Mouse (Mus musculus) liver, embryonic 13.5 days (tissue): ENCODE measurements at regions not wholly inside any gene's neighbourhood (a gene's known extent, or its start where the extent isn't known, plus 50 kb on each side); places are given as distances from the start of the nearest gene placed in this dataset.

ENCODE experiments used
- ATAC-seq: fragments of 200-750 bp; cut with Nextera tagmentation; 2 replicates; pipeline ENCODE4 v1.8.0; 2017; ENCODE audit warnings: low read depth, mild to moderate bottlenecking, moderate number of reproducible peaks, moderate library complexity
- DNase-seq: peaks from one replicate; pipeline ENCODE4 v3.0.0; 2022
- H3K27ac ChIP-seq: fragments of 300-500 bp; sonication (generic); 2 replicates; pipeline ENCODE4 v1.5.1; 2015; ENCODE audit warnings: moderate library complexity, mild to moderate bottlenecking, inconsistent platforms
- H3K27me3 ChIP-seq: fragments of 300-500 bp; sonication (generic); 2 replicates; pipeline ENCODE4 v1.6.1; 2015; ENCODE audit warnings: mild to moderate bottlenecking, inconsistent platforms
- H3K36me3 ChIP-seq: fragments of 300-500 bp; sonication (generic); 2 replicates; pipeline ENCODE4 v1.6.1; 2015; ENCODE audit warnings: mild to moderate bottlenecking, inconsistent platforms
- H3K4me1 ChIP-seq: fragments of 300-500 bp; sonication (generic); replicated peaks from 2 replicates; pipeline ENCODE4 v1.6.1; 2015; ENCODE audit warnings: inconsistent platforms
- H3K4me2 ChIP-seq: fragments of 300-500 bp; sonication (generic); 2 replicates; pipeline ENCODE4 v1.6.1; 2015; ENCODE audit warnings: inconsistent platforms, mild to moderate bottlenecking, moderate library complexity
- H3K4me3 ChIP-seq: fragments of 300-500 bp; sonication (generic); replicated peaks from 2 replicates; pipeline ENCODE4 v1.5.1; 2015; ENCODE audit warnings: mild to moderate bottlenecking, inconsistent platforms
- H3K9ac ChIP-seq: fragments of 300-500 bp; sonication (generic); 2 replicates; pipeline ENCODE4 v1.6.1; 2015; ENCODE audit warnings: mild to moderate bottlenecking, inconsistent platforms
- H3K9me3 ChIP-seq: fragments of 300-500 bp; sonication (generic); replicated peaks from 2 replicates; pipeline ENCODE4 v1.6.1; 2016; ENCODE audit warnings: inconsistent platforms
- WGBS: fragments of 180-500 bp; shearing (Covaris S2); methylation state at CpG from one replicate; pipeline ENCODE4 v1.1.7; 2015; ENCODE audit not compliant: insufficient replicate concordance; 5-methylcytosine and 5-hydroxymethylcytosine counted together

DNA sequence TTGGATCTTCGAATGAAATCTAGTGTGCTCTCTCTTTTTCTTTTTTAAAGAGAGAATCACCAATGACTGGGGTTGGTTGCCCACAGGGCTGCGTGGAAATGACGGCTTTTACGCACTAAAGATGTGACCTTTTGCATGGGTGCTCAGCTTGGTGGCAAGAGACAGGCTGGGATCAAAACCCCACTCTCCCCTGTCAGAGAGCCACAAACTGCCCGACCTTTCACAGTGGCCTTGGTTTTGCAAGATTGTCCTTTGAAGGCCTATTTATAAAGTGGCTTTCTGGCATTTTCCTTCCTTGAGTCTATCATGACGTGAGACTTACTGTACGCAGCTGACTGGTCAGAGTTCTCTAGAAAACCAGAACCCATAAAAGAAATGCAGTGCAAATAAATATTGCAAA lies 104.4 kb upstream of the Ubr2 start:
- Histone ChIP-seq H3K4me3 (no peak overlapping the region), H3K4me2 (no peak overlapping the region), H3K27me3 (no peaks in the 10 kb centered on the region), H3K4me1 (no peaks in the 10 kb centered on the region), H3K36me3 (no peaks in the 10 kb centered on the region), H3K9me3 (no peaks in the 10 kb centered on the region), H3K27ac (no peak overlapping the region), H3K9ac (no peak overlapping the region)
- ATAC-seq (no peak), DNase-seq (no peak)
- WGBS, result 73% methylated on average over 7 of the region's 7 CpGs

GRCm38 (mm10) chr17:47112556-47113225 lies 102.3 kb upstream of the Ubr2 start:
- H3K27ac ChIP-seq, result no peak overlapping the region
- no peaks in the 10 kb centered on the region for H3K36me3 ChIP-seq
- H3K9ac ChIP-seq, result no peak overlapping the region
- no peaks in the 10 kb centered on the region for H3K4me1 ChIP-seq
- no peaks in the 10 kb centered on the region for H3K27me3 ChIP-seq
- H3K9me3 ChIP-seq, result no peaks in the 10 kb centered on the region
- no peak for ATAC-seq
- DNase-seq, result no peak
- WGBS, result 76% methylated on average over 16 of the region's 16 CpGs
- no peak overlapping the region for H3K4me2 ChIP-seq
- no peak overlapping the region for H3K4me3 ChIP-seq

GRCm38 (mm10) chr17:47110836-47111235 lies 100.5 kb upstream of the Ubr2 start:
- WGBS, result 69% methylated on average over 4 of the region's 4 CpGs
- Histone ChIP-seq H3K36me3 (no peaks in the 10 kb centered on the region), H3K4me3 (no peak overlapping the region), H3K4me2 (no peak overlapping the region), H3K9ac (no peak overlapping the region), H3K4me1 (no peaks in the 10 kb centered on the region), H3K27ac (no peak overlapping the region), H3K9me3 (no peaks in the 10 kb centered on the region), H3K27me3 (no peaks in the 10 kb centered on the region)
- no peak for ATAC-seq
- no peak for DNase-seq

- no peak for DNase-seq
- Histone ChIP-seq H3K36me3 (no peaks in the 10 kb centered on the region), H3K4me2 (no peak overlapping the region), H3K4me3 (no peak overlapping the region), H3K9ac (no peak overlapping the region), H3K27me3 (no peaks in the 10 kb centered on the region), H3K4me1 (no peaks in the 10 kb centered on the region), H3K9me3 (no peaks in the 10 kb centered on the region), H3K27ac (no peak overlapping the region)
- ATAC-seq, result no peak
- WGBS, result 55% methylated on average over 4 of the region's 4 CpGs
Observed at GRCm38 (mm10) chr17:47104328-47104727, 94.0 kb upstream of the Ubr2 start.

DNA sequence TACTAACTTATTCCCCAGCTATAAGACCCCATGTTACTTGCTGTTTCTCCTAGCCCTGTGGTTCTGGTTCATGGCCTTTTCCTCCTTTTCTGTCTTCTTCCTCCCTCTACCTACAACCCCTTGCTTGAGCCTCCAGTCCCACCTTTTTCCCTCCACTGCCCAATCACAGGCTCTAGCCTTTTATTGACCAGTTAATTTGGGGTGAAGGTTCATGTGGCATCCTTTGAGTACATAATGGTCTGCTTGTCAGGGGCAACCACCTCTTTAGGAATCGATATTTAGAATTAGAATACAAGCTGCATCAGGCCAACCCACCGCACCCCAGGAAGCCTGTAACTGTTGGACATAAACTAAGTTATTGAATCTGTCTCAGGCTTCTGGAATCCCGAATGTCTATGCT lies 84.8 kb upstream of the Ubr2 start:
- H3K36me3 ChIP-seq, result no peaks in the 10 kb centered on the region
- no peak overlapping the region for H3K4me3 ChIP-seq
- H3K27me3 ChIP-seq, result no peaks in the 10 kb centered on the region
- H3K9ac ChIP-seq, result no peak overlapping the region
- no peaks in the 10 kb centered on the region for H3K9me3 ChIP-seq
- WGBS, result 66% methylated on average over 3 of the region's 3 CpGs
- no peak for DNase-seq
- H3K27ac ChIP-seq, result no peak overlapping the region
- no peaks in the 10 kb centered on the region for H3K4me1 ChIP-seq
- H3K4me2 ChIP-seq, result no peak overlapping the region
- no peak for ATAC-seq

GRCm38 (mm10) chr17:47092076-47092475 lies 81.7 kb upstream of the Ubr2 start:
- Histone ChIP-seq H3K9ac (no peak overlapping the region), H3K4me2 (no peak overlapping the region), H3K27ac (no peak overlapping the region), H3K9me3 (0 out of 2 replicates have a peak, but pooled peaks cover 6% of the 10 kb centered on the region), H3K27me3 (no peaks in the 10 kb centered on the region), H3K4me3 (no peak overlapping the region), H3K36me3 (no peaks in the 10 kb centered on the region), H3K4me1 (no peaks in the 10 kb centered on the region)
- WGBS, result 81% methylated on average over 9 of the region's 9 CpGs
- ATAC-seq, result no peak
- DNase-seq, result no peak

GRCm38 (mm10) chr17:47089769-47090168 lies 79.4 kb upstream of the Ubr2 start:
- H3K9me3 ChIP-seq, result 0 out of 2 replicates have a peak, but pooled peaks cover 6% of the 10 kb centered on the region
- no peak overlapping the region for H3K9ac ChIP-seq
- no peaks in the 10 kb centered on the region for H3K36me3 ChIP-seq
- no peaks in the 10 kb centered on the region for H3K4me1 ChIP-seq
- no peak overlapping the region for H3K4me2 ChIP-seq
- DNase-seq, result no peak
- WGBS, result 68% methylated on average over 3 of the region's 3 CpGs
- H3K27me3 ChIP-seq, result no peaks in the 10 kb centered on the region
- no peak overlapping the region for H3K27ac ChIP-seq
- ATAC-seq, result no peak
- H3K4me3 ChIP-seq, result no peak overlapping the region

- Histone ChIP-seq H3K4me2 (no peak overlapping the region), H3K9me3 (no peaks in the 10 kb centered on the region), H3K4me1 (no peaks in the 10 kb centered on the region), H3K36me3 (no peaks in the 10 kb centered on the region), H3K27me3 (no peaks in the 10 kb centered on the region), H3K4me3 (no peak overlapping the region), H3K27ac (no peak overlapping the region), H3K9ac (no peak overlapping the region)
- ATAC-seq (no peak), DNase-seq (no peak)
- WGBS, result 83% methylated on average over 2 of the region's 2 CpGs
Observed at GRCm38 (mm10) chr17:47069206-47069605, 58.9 kb upstream of the Ubr2 start.

DNA sequence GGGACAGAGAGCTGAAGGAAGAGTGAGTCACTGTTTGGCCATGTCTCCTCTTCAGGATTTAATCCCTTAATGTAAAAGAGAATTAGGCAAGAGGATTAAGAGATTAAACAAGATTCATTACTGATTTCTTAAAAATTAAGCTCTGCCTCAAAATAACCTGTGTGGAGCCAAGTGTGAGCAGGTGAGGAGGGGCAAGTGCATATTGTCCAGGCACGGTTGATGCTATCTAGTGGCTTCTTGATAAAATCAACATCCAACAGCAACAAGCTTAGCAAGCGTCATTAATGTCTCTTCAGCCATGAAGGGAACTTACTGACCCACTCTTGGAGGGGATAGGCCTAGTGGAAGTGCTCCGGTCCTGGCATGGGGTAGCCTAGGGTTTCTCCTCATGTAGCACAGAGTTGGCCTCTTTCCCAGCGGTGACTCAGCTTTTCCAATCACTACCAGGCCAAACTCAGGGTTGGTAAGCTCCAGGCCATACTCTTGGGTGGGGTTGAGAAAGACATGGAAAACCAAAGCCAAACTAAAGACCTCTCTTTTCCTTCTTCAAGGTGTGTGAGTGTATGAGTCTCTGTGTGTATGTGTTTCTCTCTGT lies 55.0 kb upstream of the Ubr2 start:
- ATAC-seq, result no peak
- Histone ChIP-seq H3K4me3 (no peak overlapping the region), H3K27ac (no peak overlapping the region), H3K4me2 (no peak overlapping the region), H3K4me1 (no peaks in the 10 kb centered on the region), H3K9ac (no peak overlapping the region), H3K36me3 (no peaks in the 10 kb centered on the region), H3K27me3 (no peaks in the 10 kb centered on the region), H3K9me3 (no peaks in the 10 kb centered on the region)
- DNase-seq, result no peak
- 64% methylated on average over 4 of the region's 4 CpGs for WGBS

- no peak overlapping the region for H3K27ac ChIP-seq
- H3K27me3 ChIP-seq, result no peaks in the 10 kb centered on the region
- no peak overlapping the region for H3K4me3 ChIP-seq
- no peak overlapping the region for H3K9ac ChIP-seq
- H3K4me2 ChIP-seq, result no peak overlapping the region
- no peaks in the 10 kb centered on the region for H3K9me3 ChIP-seq
- no peaks in the 10 kb centered on the region for H3K36me3 ChIP-seq
- no peaks in the 10 kb centered on the region for H3K4me1 ChIP-seq
- no peak for DNase-seq
- 62% methylated on average over 14 of the region's 14 CpGs for WGBS
- ATAC-seq, result no peak
Observed at GRCm38 (mm10) chr17:47064592-47065306, 54.4 kb upstream of the Ubr2 start.

GRCm38 (mm10) chr17:47064006-47064405 lies 53.6 kb upstream of the Ubr2 start:
- Histone ChIP-seq H3K4me1 (0 out of 2 replicates have a peak, but pooled peaks cover 3% of the 10 kb centered on the region), H3K27ac (no peak overlapping the region), H3K4me2 (no peak overlapping the region), H3K9me3 (no peaks in the 10 kb centered on the region), H3K27me3 (no peaks in the 10 kb centered on the region), H3K36me3 (no peaks in the 10 kb centered on the region), H3K9ac (no peak overlapping the region), H3K4me3 (no peak overlapping the region)
- no peak for ATAC-seq
- 67% methylated on average over 4 of the region's 4 CpGs for WGBS
- no peak for DNase-seq
